12 mouse cellular contexts compared by ENCODE assay signal in the genomic region with DNA sequence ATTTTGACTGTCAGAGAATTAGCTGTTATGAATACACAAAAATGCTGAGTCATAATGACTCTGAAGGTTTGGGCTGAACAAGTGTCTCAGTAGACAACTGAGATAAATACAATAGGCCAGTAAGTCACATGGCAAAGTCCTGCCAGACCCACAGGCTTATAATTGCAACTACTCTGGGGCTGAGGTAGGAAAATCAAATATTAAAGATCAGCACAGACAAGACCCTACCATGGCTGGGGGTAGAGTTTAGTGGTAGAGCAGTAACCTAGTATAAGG. TPM values are rescaled to one million over a fixed set of nuclear protein-coding genes. Genes with fewer than 3 reads are reported as not detected.
DNase-seq lines count a peak whose midpoint lies in the region; ATAC-seq and TF ChIP-seq lines count a peak whose summit lies in the region.
"Had no signal": no experiment of that assay in that cellular context is flagged by ENCODE, and none has a peak within 500 bp of the region (broad histone marks: within the 10 kb centered on the region; RNA-seq: fewer than 3 reads in every experiment).

No protein-coding gene starts in this region.

- peaks cover 5% of the 10 kb centered on the region for H3K36me3 ChIP-seq in heart, embryonic 13.5 days
- H3K36me3 ChIP-seq in forebrain, postnatal 0 days (ENCODE audit: insufficient read depth), result peaks cover 5% of the 10 kb centered on the region

- peak overlapping the region; percentile 36; the same call in 1 of the 2 replicates for H3K27ac ChIP-seq in heart, embryonic 13.5 days (replicated peaks)
- no peak overlapping the region for H3K27ac ChIP-seq in forebrain, postnatal 0 days (ENCODE audit: low read depth, low read length)

- peaks cover 20% of the 10 kb centered on the region for H3K4me1 ChIP-seq in heart, embryonic 13.5 days
- H3K4me1 ChIP-seq in forebrain, postnatal 0 days (ENCODE audit: insufficient read depth), result peaks cover 7% of the 10 kb centered on the region

- no peaks in the 10 kb centered on the region for H3K9me3 ChIP-seq in heart, embryonic 13.5 days
- H3K9me3 ChIP-seq in forebrain, postnatal 0 days (ENCODE audit: low read length), result no peaks in the 10 kb centered on the region

- H3K9ac ChIP-seq in heart, embryonic 13.5 days, result no peak overlapping the region
- no peak overlapping the region for H3K9ac ChIP-seq in forebrain, postnatal 0 days

- no peak overlapping the region for H3K4me2 ChIP-seq in heart, embryonic 13.5 days
- no peak overlapping the region for H3K4me2 ChIP-seq in forebrain, postnatal 0 days (ENCODE audit: low read depth)

- ATAC-seq in heart, embryonic 13.5 days (ENCODE audit: extremely low read depth, insufficient number of reproducible peaks, low FRiP score, low TSS enrichment), result peak; percentile 71
- peak; percentile 77 for ATAC-seq in megakaryocyte-erythroid progenitor cell, adult 5-6 weeks (replicated peaks; ENCODE audit: low FRiP score, low TSS enrichment, poor library complexity, severe bottlenecking)
- no peak for ATAC-seq in monocyte, adult 5-6 weeks (replicated peaks; ENCODE audit: insufficient number of reproducible peaks, low FRiP score, low TSS enrichment, poor library complexity, severe bottlenecking)
- ATAC-seq in forebrain, postnatal 0 days, result no peak

- no peak overlapping the region for H3K4me3 ChIP-seq in heart, embryonic 13.5 days
- H3K4me3 ChIP-seq in forebrain, postnatal 0 days (ENCODE audit: low read depth, low read length), result no peak overlapping the region

- intact Hi-C loops in gastrocnemius, postnatal 36 days (cut with DNase I), result no loop called here

- no peak for TF ChIP-seq CTCF in forebrain, postnatal 0 days (IDR thresholded peaks at IDR 0.05; ENCODE audit: low read depth)

- no peaks in the 10 kb centered on the region for H3K27me3 ChIP-seq in heart, embryonic 13.5 days (replicated peaks)
- H3K27me3 ChIP-seq in forebrain, postnatal 0 days (ENCODE audit: insufficient read depth, low read length), result no peaks in the 10 kb centered on the region

- peak; percentile 28 for DNase-seq in lung, postnatal 36 days
- no peak for DNase-seq in lung, postnatal 14 days
- DNase-seq in Muller cell, postnatal 12 days (ENCODE audit: inconsistent ontology term), result peak; percentile 50
- DNase-seq in forebrain, postnatal 0 days, result no peak
- DNase-seq in gastrocnemius, postnatal 36 days, result no peak
- DNase-seq: adrenal gland, postnatal 10 days; gastrocnemius, postnatal 25 days; kidney, postnatal 36 days; spleen, adult 18-20 months had no signal

RNA-seq across cellular contexts. Expression of a gene that starts 5.4 kb away (rescaled TPM):
- polyA plus RNA-seq in heart, embryonic 13.5 days (2015; fragmentation: Nextera tagmentation; extraction: Ambion mirVana), result 34.5 and 37.6 TPM in 2 replicates
- total RNA-seq in megakaryocyte-erythroid progenitor cell, adult 5-6 weeks (2014; fragmentation: Nextera tagmentation), result 106 and 112 TPM in 2 replicates
- 58.8 and 103 TPM in 2 replicates for total RNA-seq in megakaryocyte-erythroid progenitor cell, adult 5-6 weeks (2017)
- 57.6 to 103 TPM (median 91.7 TPM) in 3 replicates for total RNA-seq in monocyte, adult 5-6 weeks (2017)
- total RNA-seq in forebrain, postnatal 0 days (2014; rRNA removed), result 92.9 and 109 TPM in 2 replicates
- 75.2 and 83.0 TPM in 2 replicates for polyA plus RNA-seq in forebrain, postnatal 0 days (2015; fragmentation: Nextera tagmentation; extraction: Ambion mirVana)
- 10 to 100 TPM; 12.9 to 15.1 TPM for total RNA-seq in gastrocnemius, postnatal 36 days (2021)

RNA-seq across cellular contexts. Expression of a gene that starts 29.0 kb away (rescaled TPM):
- polyA plus RNA-seq in heart, embryonic 13.5 days (2015; fragmentation: Nextera tagmentation; extraction: Ambion mirVana), result 41.5 and 43.0 TPM in 2 replicates
- total RNA-seq in megakaryocyte-erythroid progenitor cell, adult 5-6 weeks (2014; fragmentation: Nextera tagmentation), result 31.2 and 33.7 TPM in 2 replicates
- total RNA-seq in megakaryocyte-erythroid progenitor cell, adult 5-6 weeks (2017), result 43.3 and 56.4 TPM in 2 replicates
- 81.5 to 110 TPM (median 88.5 TPM) in 3 replicates for total RNA-seq in monocyte, adult 5-6 weeks (2017)
- total RNA-seq in forebrain, postnatal 0 days (2014; rRNA removed), result 27.7 and 37.0 TPM in 2 replicates
- polyA plus RNA-seq in forebrain, postnatal 0 days (2015; fragmentation: Nextera tagmentation; extraction: Ambion mirVana), result 35.4 and 56.3 TPM in 2 replicates
- 10 to 100 TPM; 10.9 to 11.6 TPM for total RNA-seq in gastrocnemius, postnatal 36 days (2021)

RNA-seq across cellular contexts. Expression of a gene that starts 29.3 kb away (rescaled TPM):
- 40.9 and 41.0 TPM in 2 replicates for polyA plus RNA-seq in heart, embryonic 13.5 days (2015; fragmentation: Nextera tagmentation; extraction: Ambion mirVana)
- 21.7 and 23.3 TPM in 2 replicates for total RNA-seq in megakaryocyte-erythroid progenitor cell, adult 5-6 weeks (2014; fragmentation: Nextera tagmentation)
- total RNA-seq in megakaryocyte-erythroid progenitor cell, adult 5-6 weeks (2017), result 12.6 and 17.0 TPM in 2 replicates
- total RNA-seq in monocyte, adult 5-6 weeks (2017), result 50.1 to 57.9 TPM (median 51.8 TPM) in 3 replicates
- total RNA-seq in forebrain, postnatal 0 days (2014; rRNA removed), result 85.2 and 107 TPM in 2 replicates
- polyA plus RNA-seq in forebrain, postnatal 0 days (2015; fragmentation: Nextera tagmentation; extraction: Ambion mirVana), result 71.4 and 73.0 TPM in 2 replicates
- total RNA-seq in gastrocnemius, postnatal 36 days (2021), result 10 to 100 TPM; 10.4 to 11.9 TPM

Comparison
In these comparisons a context has a peak if more than half of its experiments do, and no peak if none do; other contexts are left out.
1. DNase-seq: peak in lung, postnatal 36 days (single experiment) and Muller cell, postnatal 12 days (single experiment); none in lung, postnatal 14 days (single experiment), forebrain, postnatal 0 days (single experiment) and gastrocnemius, postnatal 36 days (0 of 2).
2. ATAC-seq: peak in heart, embryonic 13.5 days (single experiment) and megakaryocyte-erythroid progenitor cell, adult 5-6 weeks (single experiment); none in monocyte, adult 5-6 weeks (single experiment) and forebrain, postnatal 0 days (single experiment).